Mouse (Mus musculus): Measurements from ENCODE around the gene Elane. TPM values are rescaled to one million over a fixed set of nuclear protein-coding genes. Genes with fewer than 3 reads are reported as not detected.

Elane gene
- polyA plus RNA-seq, 1 experiment from 2014 or later: 207 TPM

- DNase-seq: peak; percentile 31
- 62% methylated on average over 12 of the region's 12 CpGs for WGBS (ENCODE audit: insufficient replicate concordance)
- no peaks in the 10 kb centered on the region for H3K4me1 ChIP-seq (ENCODE audit: insufficient read depth)
- H3K27me3 ChIP-seq (ENCODE audit: insufficient read depth, low read length): no peaks in the 10 kb centered on the region
- peak; percentile 24 for ATAC-seq
- H3K27ac ChIP-seq (ENCODE audit: low read depth): no peak overlapping the region
- peaks cover 35% of the 10 kb centered on the region for H3K36me3 ChIP-seq (replicated peaks; ENCODE audit: insufficient read depth, low read length)
- H3K9me3 ChIP-seq (ENCODE audit: low read length): no peaks in the 10 kb centered on the region
- no peak overlapping the region for H3K9ac ChIP-seq (replicated peaks)
- no peak overlapping the region for H3K4me2 ChIP-seq (ENCODE audit: low read depth, low read length)
- no peak for TF ChIP-seq CTCF (IDR thresholded peaks at IDR 0.05; ENCODE audit: low read depth)
- TF ChIP-seq EP300 (IDR thresholded peaks at IDR 0.05; ENCODE audit: low read depth): no peak
- H3K4me3 ChIP-seq (ENCODE audit: low read depth, low read length): no peak overlapping the region
Observed at GRCm38 (mm10) chr10:79865189-79865601, 20.9 kb upstream of the Elane start.

DNA sequence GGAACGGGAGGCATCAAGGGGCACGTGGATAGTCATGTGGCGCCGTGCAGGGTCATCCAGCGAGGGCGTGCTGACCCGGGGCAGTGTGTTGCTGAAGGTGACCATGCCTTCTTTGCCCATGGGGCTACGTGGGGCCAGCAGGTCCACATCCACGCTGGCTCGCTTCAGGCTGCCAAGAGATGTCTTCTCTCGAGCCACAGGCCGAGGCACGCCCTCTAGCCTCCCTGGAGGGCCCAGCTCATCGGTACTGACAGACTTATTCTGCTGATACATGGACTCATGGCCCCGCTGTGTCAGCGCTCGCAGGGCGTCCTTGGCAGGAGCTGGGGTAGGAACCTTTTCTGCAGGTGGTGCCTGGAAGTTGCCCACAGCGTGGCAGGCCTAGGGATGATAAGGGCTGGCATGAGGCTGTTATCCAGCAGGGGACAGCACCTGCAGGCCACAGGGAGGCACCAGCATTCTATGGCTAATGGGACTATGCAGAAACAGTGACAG lies 20.2 kb upstream of the Elane start:
- Histone ChIP-seq H3K4me3 (ENCODE audit: low read depth, low read length) (no peak overlapping the region), H3K27ac (ENCODE audit: low read depth) (no peak overlapping the region), H3K9me3 (ENCODE audit: low read length) (no peaks in the 10 kb centered on the region), H3K4me2 (ENCODE audit: low read depth, low read length) (no peak overlapping the region), H3K36me3 (replicated peaks; ENCODE audit: insufficient read depth, low read length) (peaks cover 28% of the 10 kb centered on the region), H3K9ac (replicated peaks) (no peak overlapping the region), H3K27me3 (ENCODE audit: insufficient read depth, low read length) (no peaks in the 10 kb centered on the region), H3K4me1 (ENCODE audit: insufficient read depth) (no peaks in the 10 kb centered on the region)
- 61% methylated on average over 19 of the region's 19 CpGs for WGBS (ENCODE audit: insufficient replicate concordance)
- DNase-seq (peak; percentile 27), ATAC-seq (peak; percentile 45; the same call in 1 of the 2 replicates)
- TF ChIP-seq EP300 (IDR thresholded peaks at IDR 0.05; ENCODE audit: low read depth) (no peak), CTCF (IDR thresholded peaks at IDR 0.05; ENCODE audit: low read depth) (peak; percentile 74)

DNA sequence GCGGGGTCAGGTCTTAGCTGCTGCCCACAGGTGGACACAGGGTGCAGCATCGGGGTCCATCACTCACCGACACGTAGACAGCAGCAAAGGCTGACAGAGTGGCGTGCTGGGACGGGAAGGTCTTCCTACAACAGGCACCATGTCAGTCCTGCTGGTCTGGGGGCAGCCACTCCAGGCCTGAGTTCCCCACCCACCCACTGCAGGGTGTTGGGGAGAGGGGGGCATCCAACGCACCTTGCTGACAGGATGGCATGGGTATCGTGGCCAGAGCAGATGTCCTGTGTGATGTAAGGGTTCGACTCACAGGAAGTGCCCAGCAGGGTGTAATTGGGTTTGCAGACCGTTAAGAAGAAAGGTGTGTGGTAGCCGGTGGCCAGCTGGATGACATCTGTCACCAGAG lies 19.4 kb upstream of the Elane start:
- TF ChIP-seq EP300 (IDR thresholded peaks at IDR 0.05; ENCODE audit: low read depth) (no peak), CTCF (IDR thresholded peaks at IDR 0.05; ENCODE audit: low read depth) (no peak)
- H3K4me3 ChIP-seq (ENCODE audit: low read depth, low read length): no peak overlapping the region
- H3K9ac ChIP-seq (replicated peaks): no peak overlapping the region
- no peak overlapping the region for H3K4me2 ChIP-seq (ENCODE audit: low read depth, low read length)
- H3K4me1 ChIP-seq (ENCODE audit: insufficient read depth): no peaks in the 10 kb centered on the region
- 80% methylated on average over 11 of the region's 11 CpGs for WGBS (ENCODE audit: insufficient replicate concordance)
- H3K27me3 ChIP-seq (ENCODE audit: insufficient read depth, low read length): no peaks in the 10 kb centered on the region
- no peaks in the 10 kb centered on the region for H3K9me3 ChIP-seq (ENCODE audit: low read length)
- H3K36me3 ChIP-seq (replicated peaks; ENCODE audit: insufficient read depth, low read length): peaks cover 21% of the 10 kb centered on the region
- DNase-seq (no peak), ATAC-seq (no peak)
- no peak overlapping the region for H3K27ac ChIP-seq (ENCODE audit: low read depth)

DNA sequence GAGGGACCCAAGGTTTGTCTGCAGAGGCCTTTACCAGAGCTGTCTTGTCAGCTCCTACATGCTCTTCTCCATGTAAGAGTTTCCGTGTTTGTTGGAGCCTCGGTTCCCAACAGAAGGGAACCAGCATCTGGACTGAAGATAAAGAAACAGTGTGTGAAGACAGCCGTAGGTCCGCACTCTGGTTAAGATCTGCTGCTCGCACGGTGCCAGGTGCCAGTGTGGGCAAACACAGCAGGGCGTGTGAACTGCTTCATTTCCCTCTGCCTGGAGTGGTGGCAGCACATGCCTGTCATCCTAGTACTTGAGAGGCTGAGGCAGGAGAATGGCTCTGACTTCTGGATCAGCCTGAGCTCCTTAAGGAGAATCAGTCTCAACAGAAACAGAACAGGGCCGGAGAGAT lies 14.2 kb upstream of the Elane start:
- Histone ChIP-seq H3K4me3 (ENCODE audit: low read depth, low read length) (no peak overlapping the region), H3K9me3 (ENCODE audit: low read length) (no peaks in the 10 kb centered on the region), H3K27ac (ENCODE audit: low read depth) (no peak overlapping the region), H3K36me3 (replicated peaks; ENCODE audit: insufficient read depth, low read length) (no peaks in the 10 kb centered on the region), H3K27me3 (ENCODE audit: insufficient read depth, low read length) (peaks cover 18% of the 10 kb centered on the region), H3K9ac (replicated peaks) (no peak overlapping the region), H3K4me2 (ENCODE audit: low read depth, low read length) (no peak overlapping the region), H3K4me1 (ENCODE audit: insufficient read depth) (peaks cover 11% of the 10 kb centered on the region)
- DNase-seq (no peak), ATAC-seq (no peak)
- 79% methylated on average over 8 of the region's 8 CpGs for WGBS (ENCODE audit: insufficient replicate concordance)
- TF ChIP-seq EP300 (IDR thresholded peaks at IDR 0.05; ENCODE audit: low read depth) (no peak), CTCF (IDR thresholded peaks at IDR 0.05; ENCODE audit: low read depth) (no peak)

DNA sequence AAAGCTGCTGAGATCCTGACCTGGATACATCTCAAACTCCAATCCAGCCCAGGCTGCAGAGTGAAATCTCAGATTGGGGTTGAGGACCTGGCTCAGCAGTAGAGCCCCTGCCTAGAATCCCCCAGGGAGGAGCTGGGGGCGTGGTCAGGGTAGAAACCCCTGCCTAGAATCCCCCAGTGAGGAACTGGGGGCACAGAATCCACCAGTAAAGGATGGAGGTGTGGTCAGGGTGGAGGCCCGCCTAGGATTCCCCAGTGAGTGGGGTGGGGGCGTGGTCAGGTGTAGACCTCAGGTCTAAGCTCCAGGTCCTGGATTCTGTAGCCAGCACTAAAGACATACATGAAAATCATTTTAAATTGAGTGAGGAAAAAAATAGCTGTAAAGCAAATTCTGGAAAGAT lies 13.2 kb upstream of the Elane start:
- Histone ChIP-seq H3K4me1 (ENCODE audit: insufficient read depth) (peaks cover 19% of the 10 kb centered on the region), H3K27ac (ENCODE audit: low read depth) (no peak overlapping the region), H3K27me3 (ENCODE audit: insufficient read depth, low read length) (peaks cover 18% of the 10 kb centered on the region), H3K4me3 (ENCODE audit: low read depth, low read length) (no peak overlapping the region), H3K9me3 (ENCODE audit: low read length) (no peaks in the 10 kb centered on the region), H3K4me2 (ENCODE audit: low read depth, low read length) (no peak overlapping the region), H3K9ac (replicated peaks) (no peak overlapping the region), H3K36me3 (replicated peaks; ENCODE audit: insufficient read depth, low read length) (no peaks in the 10 kb centered on the region)
- 35% methylated on average over 3 of the region's 3 CpGs for WGBS (ENCODE audit: insufficient replicate concordance)
- TF ChIP-seq CTCF (IDR thresholded peaks at IDR 0.05; ENCODE audit: low read depth) (no peak), EP300 (IDR thresholded peaks at IDR 0.05; ENCODE audit: low read depth) (no peak)
- no peak for DNase-seq
- ATAC-seq: no peak

- H3K4me1 ChIP-seq (ENCODE audit: insufficient read depth): peaks cover 23% of the 10 kb centered on the region
- no peak for TF ChIP-seq EP300 (IDR thresholded peaks at IDR 0.05; ENCODE audit: low read depth)
- no peak for TF ChIP-seq CTCF (IDR thresholded peaks at IDR 0.05; ENCODE audit: low read depth)
- no peak overlapping the region for H3K9ac ChIP-seq (replicated peaks)
- H3K4me2 ChIP-seq (ENCODE audit: low read depth, low read length): peak overlapping the region; percentile 88
- no peaks in the 10 kb centered on the region for H3K9me3 ChIP-seq (ENCODE audit: low read length)
- H3K27ac ChIP-seq (ENCODE audit: low read depth): no peak overlapping the region
- ATAC-seq: no peak
- no peak overlapping the region for H3K4me3 ChIP-seq (ENCODE audit: low read depth, low read length)
- no peaks in the 10 kb centered on the region for H3K36me3 ChIP-seq (replicated peaks; ENCODE audit: insufficient read depth, low read length)
- WGBS (ENCODE audit: insufficient replicate concordance): 16% methylated on average over 6 of the region's 6 CpGs
- peaks cover 18% of the 10 kb centered on the region for H3K27me3 ChIP-seq (ENCODE audit: insufficient read depth, low read length)
- DNase-seq: no peak
Observed at GRCm38 (mm10) chr10:79873313-79873712, 12.7 kb upstream of the Elane start.

All from liver, postnatal 0 days (tissue).